Mouse (Mus musculus) heart, postnatal 14 days (tissue): Measurements from ENCODE around the gene Cfap57. TPM values are rescaled to one million over a fixed set of nuclear protein-coding genes. Genes with fewer than 3 reads are reported as not detected.
"Not testable (repeated sequence)": the region's sequence is repeated elsewhere in the genome, so short reads cannot be mapped to it uniquely, and the experiment has no call there.

ENCODE experiments used
- DNase-seq, 2 experiments: peaks; one replicate each; pipeline ENCODE4 v3.0.0; 2021 to 2022
- intact Hi-C: fragments of 180-260 bp; cut with DNase I; formaldehyde crosslinking; loops from one replicate; pipeline ENCODE4 v1.15.1; 2025
- total RNA-seq, 2 experiments: library from RNA; stranded (reverse); gene quantifications; 2 replicates each; pipeline ENCODE4 v1.2.3; 2021

The Cfap57 gene
- total RNA-seq, 2 experiments from 2014 or later = 0.07 to 0.12 TPM

- intact Hi-C loops = no loop called here
- no peak for DNase-seq
Observed at GRCm38 (mm10) chr4:118526408-118527334, 93.9 kb downstream of the Cfap57 start, which contains the start of gene 2610528J11Rik. Gene 2610528J11Rik (plus strand): TSS chr4:118526999.

DNA sequence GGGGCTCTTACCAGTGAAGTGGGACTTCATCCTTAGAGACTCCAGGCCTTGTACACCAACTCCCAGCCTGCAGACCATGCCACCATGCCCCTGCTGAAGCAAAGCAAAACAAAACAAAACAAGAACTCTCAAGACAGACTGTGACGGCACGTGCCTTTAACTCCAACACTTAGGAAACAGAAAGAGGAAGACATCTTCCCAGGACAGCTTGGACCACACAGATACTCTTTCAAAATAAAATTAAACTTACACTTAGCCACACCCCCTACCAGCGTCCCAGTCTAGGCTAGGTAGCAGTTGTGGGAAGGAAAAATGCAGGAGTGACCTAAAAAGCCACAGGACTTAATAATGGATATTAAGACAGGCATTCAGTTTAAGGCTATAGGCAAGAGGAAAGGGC, 94.8 kb downstream of the Cfap57 start:
- no peak for DNase-seq
- intact Hi-C loops = no loop called here

- intact Hi-C loops = no loop called here
- DNase-seq = no peak
Observed at GRCm38 (mm10) chr4:118523976-118524375, 96.6 kb downstream of the Cfap57 start.

DNA sequence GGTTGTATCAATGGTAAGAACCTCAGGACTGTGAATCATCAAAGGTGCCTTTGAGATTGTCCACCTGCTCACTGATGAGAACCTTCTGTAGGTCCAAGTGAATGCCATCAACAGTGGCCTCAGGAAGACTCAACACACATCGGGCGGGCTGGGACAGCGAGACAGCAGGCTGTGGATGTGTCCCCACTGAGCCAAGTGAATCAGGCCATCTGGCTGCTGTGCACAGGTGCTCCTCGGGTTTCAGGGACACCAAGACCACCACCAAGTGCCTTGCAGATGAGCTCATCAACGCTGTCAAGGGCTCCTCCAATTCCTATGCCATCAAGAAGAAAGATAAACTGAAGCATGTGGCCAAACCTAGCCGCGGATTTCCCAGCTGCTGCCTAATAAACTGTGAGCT, 98.3 kb downstream of the Cfap57 start:
- intact Hi-C loops = no loop called here
- no peak for DNase-seq

DNA sequence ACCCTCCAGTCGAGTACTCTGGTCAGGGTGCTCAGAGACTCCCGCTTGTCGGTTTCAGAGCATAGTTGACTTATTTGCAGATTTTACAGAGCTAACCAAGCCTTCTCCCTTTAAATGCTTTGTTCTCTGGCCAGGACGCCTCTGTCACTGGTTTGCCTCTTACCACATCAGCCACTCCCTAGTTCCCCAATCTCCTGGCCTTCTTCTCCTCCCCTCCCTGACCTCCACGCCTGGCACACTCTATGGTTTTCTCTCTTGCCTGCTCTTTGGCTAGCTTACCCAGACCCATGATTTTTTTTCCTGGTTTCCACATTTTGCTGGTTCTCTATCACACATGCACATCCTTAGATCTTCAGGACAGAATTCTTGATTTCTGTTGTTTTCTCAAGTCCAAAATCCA, 102.4 kb downstream of the Cfap57 start:
- intact Hi-C loops = loop anchor here (5.0 kb wide), 2 partner anchors 41 to 71 kb away; no protein-coding TSS in a partner anchor
- DNase-seq = no peak

DNA sequence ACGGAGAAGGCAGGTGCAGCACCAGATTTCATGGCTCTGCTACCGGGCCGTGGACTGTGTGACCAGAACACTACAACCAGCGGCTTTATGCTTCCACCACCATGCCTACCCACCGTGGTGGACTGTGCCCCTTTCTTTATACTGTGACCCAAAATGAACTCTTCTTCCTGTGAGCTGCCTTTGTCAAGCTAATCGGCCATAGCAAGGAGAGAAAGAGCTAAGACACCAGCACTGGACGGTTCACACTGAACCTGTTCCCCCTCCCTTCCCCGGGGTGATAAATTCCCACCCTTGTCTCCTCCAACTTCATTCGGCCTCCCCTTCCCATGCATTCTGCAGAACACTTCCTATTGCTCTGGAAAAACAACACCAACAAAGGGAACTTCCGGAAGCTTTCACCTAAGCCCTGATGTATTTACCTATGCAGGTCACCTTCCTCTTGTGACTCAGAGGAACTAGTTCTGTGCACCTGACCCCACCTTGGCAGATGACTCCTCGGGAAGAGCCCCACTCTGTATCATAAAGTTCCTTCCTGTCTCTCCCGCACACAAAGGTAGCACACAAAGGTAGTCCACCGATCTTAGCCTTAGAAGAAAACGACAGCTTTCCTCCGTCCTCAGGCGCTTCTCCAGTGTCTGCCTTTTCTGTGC, 103.0 kb downstream of the Cfap57 start:
- intact Hi-C loops = loop anchor here (5.0 kb wide), 2 partner anchors 40 to 70 kb away; no protein-coding TSS in a partner anchor

GRCm38 (mm10) chr4:118516699-118517496, 103.7 kb downstream of the Cfap57 start:
- intact Hi-C loops = loop anchor here (5.0 kb wide), 2 partner anchors 40 to 70 kb away; no protein-coding TSS in a partner anchor
- peak; percentile 28 to 37 for DNase-seq

More for the DNA sequence above, 103.0 kb downstream of the Cfap57 start:
- DNase-seq = no peak

GRCm38 (mm10) chr4:118509050-118509449, 111.5 kb downstream of the Cfap57 start:
- no peak for DNase-seq
- intact Hi-C loops = no loop called here

DNA sequence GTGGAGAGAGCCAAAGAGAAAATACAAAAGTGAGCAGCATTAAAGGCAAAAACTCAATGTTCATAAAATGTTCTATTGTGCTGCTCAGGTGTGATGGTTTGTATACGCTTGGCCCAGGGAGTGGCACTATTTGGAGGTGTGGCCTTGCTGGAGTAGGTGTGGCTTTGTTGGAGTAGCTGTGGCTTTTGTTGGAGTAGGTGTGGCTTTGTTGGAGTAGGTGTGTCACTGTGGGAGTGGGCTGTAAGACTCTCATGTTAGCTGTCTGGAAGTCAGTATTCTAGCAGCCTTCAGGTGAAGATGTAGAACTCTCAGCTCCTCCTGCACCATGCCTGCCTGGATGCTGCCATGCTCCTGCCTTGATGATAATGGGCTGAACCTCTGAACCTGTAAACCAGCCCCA, 113.4 kb downstream of the Cfap57 start:
- DNase-seq, intact Hi-C loops: not testable (repeated sequence)

DNA sequence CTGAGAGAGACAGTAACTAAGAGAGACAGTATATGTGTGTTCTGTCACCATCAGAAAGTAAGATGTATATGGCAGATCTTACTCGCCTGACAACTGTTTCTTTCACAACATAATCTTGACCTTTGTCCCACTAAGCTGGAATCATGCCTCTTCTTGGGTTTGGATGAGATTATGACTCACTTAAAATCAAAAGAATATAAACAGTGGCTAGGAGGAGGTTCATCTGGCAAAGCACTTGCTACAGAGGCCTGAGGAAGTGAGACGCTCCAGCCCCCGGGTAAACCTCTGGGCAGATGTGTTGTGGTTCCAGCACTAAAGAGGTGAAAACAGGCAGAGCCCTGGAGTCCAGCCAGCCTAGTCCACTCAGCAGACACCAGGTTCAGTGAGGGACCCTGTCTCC, 115.0 kb downstream of the Cfap57 start:
- intact Hi-C loops = no loop called here
- DNase-seq = peak; percentile 24 to 39

Other genes starting within 250 kb of the Cfap57 start
- gene Szt2, start 211.5 kb downstream of the Cfap57 start, total RNA-seq = 10 to 100 TPM; 14.7 TPM
- gene Med8, start 211.4 kb downstream of the Cfap57 start, total RNA-seq = 10 to 100 TPM; 39.3 to 47.0 TPM
- gene Elovl1, start 192.7 kb downstream of the Cfap57 start, total RNA-seq = 10 to 100 TPM; 25.4 to 30.1 TPM
- gene Cdc20, start 183.4 kb downstream of the Cfap57 start, total RNA-seq = 10 to 100 TPM in 1 of 2 experiments, 1 to 10 TPM in 1; 8.3 to 12.5 TPM
- under 1 TPM; 0.10 to 0.17 TPM for gene Mpl, start 163.3 kb downstream of the Cfap57 start, total RNA-seq
- gene Tie1, start 130.7 kb downstream of the Cfap57 start, total RNA-seq = 100 to 1,000 TPM; 101 to 106 TPM
- not detected for gene 2610528J11Rik, start 93.8 kb downstream of the Cfap57 start, total RNA-seq
- under 1 TPM; 0.22 to 0.26 TPM for gene Tmem125, start 76.7 kb downstream of the Cfap57 start, total RNA-seq
- 10 to 100 TPM; 31.4 to 35.2 TPM for gene Ebna1bp2, start within 50 bp of the Cfap57 start, total RNA-seq
- gene Olfr62, start 38.2 kb upstream of the Cfap57 start, total RNA-seq = not detected
- gene Olfr1342, start 72.0 kb upstream of the Cfap57 start, total RNA-seq = not detected
- gene Olfr1341, start 82.7 kb upstream of the Cfap57 start, total RNA-seq = not detected
- gene Olfr1340, start 99.4 kb upstream of the Cfap57 start, total RNA-seq = not detected
- gene Olfr1339, start 111.4 kb upstream of the Cfap57 start, total RNA-seq = not detected
- not detected for gene Olfr1338, start 138.0 kb upstream of the Cfap57 start, total RNA-seq
- gene Olfr1337, start 161.8 kb upstream of the Cfap57 start, total RNA-seq = not detected
- not detected for gene Olfr1335, start 189.2 kb upstream of the Cfap57 start, total RNA-seq
- gene Olfr1333, start 215.5 kb upstream of the Cfap57 start, total RNA-seq = not detected
- gene Olfr1331, start 243.9 kb upstream of the Cfap57 start, total RNA-seq = not detected